Mouse (Mus musculus) kidney, adult 18-20 months (tissue): Measurements from ENCODE around the gene Slc16a10.
A peak's percentile ranks its signal among the peaks of the same experiment; 100 is the strongest.

Experiments
- DNase-seq: peaks from one replicate; pipeline ENCODE4 v3.0.0; 2021

Gene Slc16a10

GRCm38 (mm10) chr10:40067071-40067470, 75.0 kb downstream of the Slc16a10 start:
- DNase-seq = no peak

GRCm38 (mm10) chr10:40065357-40065756, 76.7 kb downstream of the Slc16a10 start:
- DNase-seq = no peak

GRCm38 (mm10) chr10:40063291-40063890, 78.7 kb downstream of the Slc16a10 start:
- peak; percentile 76 for DNase-seq

GRCm38 (mm10) chr10:40062812-40063211, 79.2 kb downstream of the Slc16a10 start:
- DNase-seq = no peak

GRCm38 (mm10) chr10:40061926-40062325, 80.1 kb downstream of the Slc16a10 start:
- DNase-seq = no peak

DNA sequence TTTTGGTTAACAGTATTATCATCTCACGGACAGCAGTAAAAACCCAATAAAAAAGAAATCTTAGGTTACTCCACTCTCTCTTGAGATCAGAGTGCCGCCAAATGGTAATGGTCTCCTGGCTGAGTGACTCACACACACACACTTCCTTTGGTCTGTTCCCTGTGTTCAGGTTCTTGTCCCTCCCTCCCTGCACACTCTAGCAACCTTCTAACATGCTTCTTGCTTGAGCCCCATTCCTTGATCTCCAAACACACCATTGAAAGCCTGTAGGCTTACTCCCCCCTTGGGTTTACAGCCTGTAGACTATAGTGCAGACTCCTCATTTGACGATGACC, 83.3 kb downstream of the Slc16a10 start:
- no peak for DNase-seq

DNA sequence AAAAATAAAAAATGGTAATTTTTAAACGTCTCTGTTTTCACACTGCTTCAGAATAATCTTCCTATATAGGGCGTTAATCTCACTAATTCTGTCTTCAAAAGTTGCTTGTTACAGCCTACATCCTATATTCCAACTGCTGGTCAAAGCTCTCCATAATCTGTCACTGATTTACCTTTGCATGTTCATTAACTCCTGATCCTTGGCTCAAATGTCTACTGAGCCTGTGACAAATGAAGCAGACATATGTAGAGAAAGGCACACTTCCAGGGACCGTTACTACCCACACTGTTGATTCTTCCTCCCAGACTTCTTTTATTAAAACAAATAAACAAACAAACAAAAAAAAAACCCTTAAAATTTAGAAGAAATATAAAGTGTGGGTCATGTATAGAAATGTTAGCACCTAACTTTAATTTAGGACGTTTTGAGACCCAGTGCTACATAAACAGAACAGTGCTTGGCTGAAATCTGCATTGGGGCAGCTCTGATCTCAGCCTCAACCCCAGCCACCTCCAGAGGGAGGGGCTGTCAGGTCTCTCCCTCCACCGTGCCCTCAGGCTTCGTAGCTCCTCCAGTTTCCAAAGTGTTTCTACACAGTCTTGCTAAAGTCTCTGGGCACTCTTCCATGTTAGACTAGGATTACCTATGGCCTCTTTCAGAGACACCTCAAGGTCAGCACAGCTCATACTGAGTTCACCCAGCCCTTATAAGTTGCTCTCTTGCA, 83.8 kb downstream of the Slc16a10 start:
- peak; percentile 49 for DNase-seq

GRCm38 (mm10) chr10:40057615-40058014, 84.4 kb downstream of the Slc16a10 start:
- no peak for DNase-seq

DNA sequence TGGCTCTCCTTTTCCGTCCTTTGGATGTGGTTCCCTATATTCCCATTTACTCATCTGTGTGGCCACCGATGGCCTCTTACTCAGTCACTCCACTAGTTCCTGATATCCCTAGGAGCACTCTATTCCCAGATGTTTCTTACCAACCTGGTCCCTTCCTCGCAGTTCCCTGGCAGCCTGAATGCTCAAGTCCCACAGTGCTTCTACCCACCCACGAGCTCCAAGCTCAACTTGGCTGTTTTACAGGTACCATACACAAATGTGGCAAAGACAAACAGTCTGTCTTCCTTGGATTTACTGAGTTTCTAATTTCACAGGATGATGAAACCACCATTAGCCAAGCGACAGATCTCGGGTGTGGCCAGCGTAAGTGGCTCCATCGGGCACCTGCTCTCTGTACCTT, 87.6 kb downstream of the Slc16a10 start:
- no peak for DNase-seq

DNA sequence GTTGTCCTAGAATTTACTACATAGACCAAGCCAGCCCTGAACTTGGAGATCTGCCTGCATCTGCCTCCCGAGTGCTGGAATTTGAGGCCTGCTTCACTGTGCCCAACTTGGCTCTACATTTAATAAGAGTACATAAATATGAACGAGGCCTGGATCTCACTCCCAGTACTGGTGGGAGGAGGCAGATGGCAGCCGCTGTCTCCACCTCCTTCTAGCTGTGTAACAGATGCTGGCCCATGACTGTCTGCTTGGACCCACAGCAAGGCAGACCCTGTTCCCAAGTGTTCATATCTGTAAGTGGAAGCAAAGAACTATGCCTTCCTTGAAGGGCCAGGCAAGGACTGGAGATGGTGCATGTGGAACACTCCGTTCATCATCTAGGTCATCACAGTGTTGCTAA, 88.2 kb downstream of the Slc16a10 start:
- no peak for DNase-seq

GRCm38 (mm10) chr10:40053257-40053895, 88.7 kb downstream of the Slc16a10 start:
- DNase-seq = peak; percentile 40

DNA sequence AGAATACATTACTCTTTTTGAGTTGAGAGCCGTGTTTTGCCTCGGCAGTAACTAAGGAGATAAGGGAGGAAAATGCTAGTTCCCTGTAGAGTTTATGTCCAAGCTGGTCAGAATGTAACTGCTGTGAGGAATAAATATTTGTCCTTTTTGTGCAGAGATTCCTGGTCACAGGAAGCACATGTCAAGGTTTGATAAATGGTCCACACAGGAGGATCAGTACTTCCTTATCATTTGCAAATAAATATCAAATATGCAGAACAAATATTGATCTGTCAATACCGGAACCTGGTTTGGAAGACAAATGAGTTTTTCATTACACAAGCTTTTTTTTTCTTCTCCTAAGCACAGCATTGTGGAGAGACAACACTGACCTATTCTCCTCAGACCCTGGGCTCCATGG, 90.1 kb downstream of the Slc16a10 start:
- no peak for DNase-seq

- no peak for DNase-seq
Observed at GRCm38 (mm10) chr10:40050763-40051162, 91.3 kb downstream of the Slc16a10 start.

DNA sequence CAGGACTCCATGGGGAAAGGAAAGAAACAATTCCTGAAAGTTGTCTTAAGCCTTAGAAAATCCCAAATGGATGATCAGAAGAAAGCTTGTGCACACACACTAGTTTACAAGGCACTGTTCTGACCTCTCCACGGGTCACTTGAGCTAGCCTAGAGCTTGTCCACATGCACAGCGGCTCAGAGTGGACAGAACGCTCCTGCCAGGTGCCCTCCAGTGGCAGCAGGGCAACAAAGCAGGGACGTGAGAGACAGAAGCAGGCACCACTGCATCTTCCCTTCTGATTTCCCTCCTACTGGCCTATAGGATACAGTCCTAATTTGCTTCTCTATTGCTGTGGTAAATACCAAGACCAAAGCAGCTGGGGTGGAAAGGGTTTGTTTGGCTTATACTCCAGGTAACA, 100.7 kb downstream of the Slc16a10 start:
- DNase-seq = peak; percentile 70

GRCm38 (mm10) chr10:40036686-40037560, 105.1 kb downstream of the Slc16a10 start:
- no peak for DNase-seq

- no peak for DNase-seq
Observed at GRCm38 (mm10) chr10:40034956-40035355, 107.1 kb downstream of the Slc16a10 start.

- DNase-seq = no peak
Observed at GRCm38 (mm10) chr10:40032897-40033296, 109.2 kb downstream of the Slc16a10 start.

DNA sequence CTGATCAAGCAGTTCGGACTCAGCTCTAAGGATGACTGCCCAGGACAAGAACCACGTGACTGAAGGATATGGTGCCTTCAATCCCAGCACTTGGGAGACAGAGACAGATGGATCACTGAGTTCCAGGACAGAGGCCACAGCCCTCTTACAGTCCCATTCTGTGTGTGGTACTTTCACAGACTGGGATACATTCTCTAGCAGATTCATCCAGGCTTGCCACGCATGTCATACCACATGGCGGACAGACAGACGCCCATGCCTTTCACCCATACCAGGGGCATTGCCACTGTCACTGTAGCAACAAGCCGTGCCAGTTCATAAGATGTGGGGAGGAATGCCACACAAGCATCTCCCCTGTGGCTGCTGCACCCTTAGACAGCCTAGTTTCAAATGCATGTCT, 111.3 kb downstream of the Slc16a10 start:
- DNase-seq = no peak

- no peak for DNase-seq
Observed at GRCm38 (mm10) chr10:40029610-40030009, 112.4 kb downstream of the Slc16a10 start.

- DNase-seq = no peak
Observed at GRCm38 (mm10) chr10:40028091-40028490, 114.0 kb downstream of the Slc16a10 start.

DNA sequence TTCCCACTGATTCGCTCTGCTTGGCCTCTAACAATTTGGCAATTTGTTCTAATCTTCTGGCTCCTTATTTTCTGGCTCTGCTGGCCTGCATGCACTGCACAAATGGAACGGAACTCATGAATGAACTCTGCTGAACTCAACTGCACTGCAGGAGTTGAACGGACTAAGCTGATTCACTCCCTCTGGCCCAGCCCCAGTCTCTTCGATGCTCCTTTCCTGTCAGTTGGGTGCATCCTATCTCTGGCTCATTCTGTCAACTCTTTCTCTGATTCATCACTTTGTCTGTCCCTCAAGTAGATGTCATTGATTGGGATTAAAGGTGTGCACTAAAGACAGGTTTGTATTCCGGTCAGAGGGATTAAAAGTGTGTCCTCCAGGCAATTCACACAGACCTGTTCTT, 115.5 kb downstream of the Slc16a10 start:
- no peak for DNase-seq

DNA sequence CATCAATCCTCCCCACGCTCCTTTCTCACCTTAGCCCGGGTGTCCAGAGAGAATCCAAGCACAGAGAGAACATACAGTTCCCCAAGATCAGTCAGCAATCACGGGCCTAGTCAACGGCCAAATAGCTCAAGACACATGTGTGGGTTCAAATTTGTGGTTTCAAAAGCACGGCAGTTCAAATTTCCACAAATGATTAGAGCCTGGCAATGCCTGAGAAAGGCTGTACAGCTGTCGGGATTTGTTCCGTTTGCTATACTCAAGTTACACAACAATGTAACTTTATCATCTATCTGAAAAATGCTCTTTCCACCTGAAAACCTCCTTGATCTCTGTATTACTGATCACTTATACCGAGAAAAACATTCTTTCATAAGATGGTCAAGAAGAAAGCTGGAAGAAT, 116.5 kb downstream of the Slc16a10 start:
- DNase-seq = no peak
